Mouse (Mus musculus) liver, embryonic 14.5 days (tissue): ENCODE results near the gene Mrpl30. TPM values are rescaled to one million over a fixed set of nuclear protein-coding genes. Genes with fewer than 3 reads are reported as not detected.

Experiments used
- ATAC-seq: fragments of 200-750 bp; cut with Nextera tagmentation; 2 replicates; pipeline ENCODE4 v1.8.0; 2017; ENCODE audit warnings: moderate number of reproducible peaks, mild to moderate bottlenecking, moderate library complexity; ENCODE audit not compliant: insufficient read depth
- DNase-seq, 3 experiments: peaks; one replicate each; pipeline ENCODE4 v3.0.0-alpha.2; 2012 to 2013; ENCODE audit warnings: low read depth in 3 of 3, low spot score in 3 of 3
- H3K27ac ChIP-seq: fragments of 300-500 bp; sonication (generic); 2 replicates; pipeline ENCODE4 v1.5.1; 2014; ENCODE audit warnings: moderate library complexity, mild to moderate bottlenecking, control low read depth, inconsistent platforms
- H3K27me3 ChIP-seq: fragments of 300-500 bp; sonication (generic); 2 replicates; pipeline ENCODE4 v1.6.1; 2014; ENCODE audit warnings: mild to moderate bottlenecking, low read length, moderate library complexity; ENCODE audit not compliant: control insufficient read depth, insufficient read depth
- H3K36me3 ChIP-seq: fragments of 300-500 bp; sonication (generic); replicated peaks from 2 replicates; pipeline ENCODE4 v1.6.1; 2014; ENCODE audit warnings: low read depth; ENCODE audit not compliant: control insufficient read depth, insufficient read depth
- H3K4me1 ChIP-seq, 2 experiments: fragments of 200-500 bp in 1 of 2; fragments of 300-500 bp in 1 of 2; sonication (generic) in 1 of 2; replicated peaks; 2 replicates each; pipeline ENCODE4 v1.6.1; 2012 to 2014; ENCODE audit warnings: antibody characterized with exemption in 1 of 2, inconsistent platforms in 1 of 2, low read length in 1 of 2; ENCODE audit not compliant: control insufficient read depth in 2 of 2, insufficient read depth in 2 of 2
- H3K4me2 ChIP-seq: fragments of 300-500 bp; sonication (generic); 2 replicates; pipeline ENCODE4 v1.6.1; 2014; ENCODE audit warnings: low read depth, mild to moderate bottlenecking, control low read depth, moderate library complexity
- H3K4me3 ChIP-seq, 2 experiments: fragments of 200-500 bp in 1 of 2; fragments of 300-500 bp in 1 of 2; sonication (generic) in 1 of 2; 2 replicates each; pipeline ENCODE4 v1.5.1; 2012 to 2014; ENCODE audit warnings: low read depth in 2 of 2, low read length in 2 of 2, mild to moderate bottlenecking in 2 of 2, control low read depth in 1 of 2, inconsistent platforms in 1 of 2, moderate library complexity in 1 of 2; ENCODE audit not compliant: insufficient read depth in 1 of 2
- H3K9ac ChIP-seq: fragments of 300-500 bp; sonication (generic); replicated peaks from 2 replicates; pipeline ENCODE4 v1.6.1; 2014; ENCODE audit warnings: mild to moderate bottlenecking, control low read depth, moderate library complexity
- H3K9me3 ChIP-seq: fragments of 300-500 bp; sonication (generic); 2 replicates; pipeline ENCODE4 v1.6.1; 2016; ENCODE audit warnings: low read length, mixed read lengths; ENCODE audit not compliant: control insufficient read depth
- CTCF ChIP-seq: IDR thresholded peaks from 2 replicates; pipeline ENCODE4 v1.5.1; 2016; ENCODE audit warnings: antibody characterized with exemption, low read depth, control low read depth
- EP300 ChIP-seq: IDR thresholded peaks from 2 replicates; pipeline ENCODE4 v1.6.1; 2016; ENCODE audit warnings: antibody characterized with exemption, low read depth
- WGBS: fragments of 180-500 bp; shearing (Covaris S2); extraction: QIAGEN DNeasy Blood & Tissue Kit; methylation state at CpG from one replicate; pipeline ENCODE4 v1.1.7; 2014; ENCODE audit not compliant: insufficient replicate concordance; 5-methylcytosine and 5-hydroxymethylcytosine counted together
- polyA plus RNA-seq, 2 experiments: library from polyadenylated mRNA; depleted of rRNA in 1 of 2; stranded (reverse) in 1 of 2; unstranded in 1 of 2; fragments of >200 nt; fragmentation: Nextera tagmentation in 1 of 2; extraction: Ambion mirVana in 1 of 2; gene quantifications; 2 replicates each; pipeline versions ENCODE4 v1.2.1 to v1.2.3; 2012 to 2014

Mrpl30 gene
- polyA plus RNA-seq, 2 experiments: 72.5 to 200 TPM

DNA sequence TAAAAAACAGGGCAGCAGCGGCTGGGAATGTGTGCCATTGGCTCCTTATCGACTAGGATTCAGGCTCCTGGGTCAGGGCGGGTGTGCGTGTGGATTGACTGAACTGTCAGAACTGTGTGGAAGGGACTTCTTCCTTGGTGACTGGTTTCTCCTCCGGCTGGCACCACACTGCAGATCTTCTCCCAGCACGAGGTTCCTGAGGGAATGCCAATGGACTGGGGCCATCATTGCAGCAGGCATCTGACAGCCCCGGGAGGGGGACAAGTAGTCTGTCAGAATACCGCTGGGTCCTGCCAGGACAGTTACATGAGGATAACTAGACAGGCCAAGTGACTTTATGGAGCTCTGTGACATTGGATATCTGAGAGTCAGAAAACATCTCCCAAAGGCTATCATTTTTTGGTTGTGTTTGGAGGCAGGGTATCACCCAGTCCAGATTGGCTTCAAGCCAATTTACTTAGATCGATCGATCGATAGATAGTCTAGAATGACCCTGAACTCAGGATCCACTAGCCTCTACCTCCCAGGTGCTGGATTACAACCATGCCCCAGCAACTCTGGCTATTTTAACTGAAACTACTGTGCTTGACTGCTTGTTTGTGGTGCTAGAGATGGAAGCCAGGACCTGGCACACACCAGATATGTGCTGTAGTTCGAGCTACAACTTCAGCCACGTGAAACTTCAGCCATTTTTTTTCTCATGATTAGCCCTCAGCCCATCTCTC lies 12.4 kb upstream of the Mrpl30 start:
- no peak for DNase-seq
- H3K4me1 ChIP-seq: peaks cover 4 to 6% of the 10 kb centered on the region in 2 experiments; a peak in 2 of 4 replicates
- no peak overlapping the region for H3K4me3 ChIP-seq
- no peak for TF ChIP-seq CTCF
- TF ChIP-seq EP300: no peak
- no peaks in the 10 kb centered on the region for H3K9me3 ChIP-seq
- no peak overlapping the region for H3K9ac ChIP-seq
- no peak overlapping the region for H3K27ac ChIP-seq
- ATAC-seq: no peak
- H3K27me3 ChIP-seq: no peaks in the 10 kb centered on the region
- peaks cover 25% of the 10 kb centered on the region for H3K36me3 ChIP-seq
- WGBS: 81% methylated on average over 13 of the region's 13 CpGs
- H3K4me2 ChIP-seq: no peak overlapping the region

GRCm38 (mm10) chr1:37883411-37883810 lies 6.9 kb upstream of the Mrpl30 start:
- no peak for TF ChIP-seq EP300
- TF ChIP-seq CTCF: no peak
- H3K36me3 ChIP-seq: peaks cover 19% of the 10 kb centered on the region
- peaks cover 0 to 13% of the 10 kb centered on the region in 2 experiments; a peak in 2 of 4 replicates for H3K4me1 ChIP-seq
- H3K4me2 ChIP-seq: no peak overlapping the region
- no peak for DNase-seq
- no peak for ATAC-seq
- WGBS: 72% methylated on average over 4 of the region's 4 CpGs
- no peaks in the 10 kb centered on the region for H3K27me3 ChIP-seq
- no peaks in the 10 kb centered on the region for H3K9me3 ChIP-seq
- H3K9ac ChIP-seq: no peak overlapping the region
- H3K27ac ChIP-seq: no peak overlapping the region
- H3K4me3 ChIP-seq: no peak overlapping the region

GRCm38 (mm10) chr1:37884451-37884850 lies 5.8 kb upstream of the Mrpl30 start:
- TF ChIP-seq EP300: no peak
- no peak for TF ChIP-seq CTCF
- H3K27ac ChIP-seq: no peak overlapping the region
- peaks cover 3 to 19% of the 10 kb centered on the region in 2 experiments; a peak in 3 of 4 replicates for H3K4me1 ChIP-seq
- WGBS: 42% methylated on average over 4 of the region's 4 CpGs
- H3K4me2 ChIP-seq: no peak overlapping the region
- peak; percentile 57; the same call in 1 of the 2 replicates for ATAC-seq
- no peaks in the 10 kb centered on the region for H3K9me3 ChIP-seq
- peaks cover 10% of the 10 kb centered on the region for H3K36me3 ChIP-seq
- H3K27me3 ChIP-seq: no peaks in the 10 kb centered on the region
- DNase-seq: peak; percentile 81 to 89 (median 82)
- no peak overlapping the region for H3K4me3 ChIP-seq
- H3K9ac ChIP-seq: no peak overlapping the region

DNA sequence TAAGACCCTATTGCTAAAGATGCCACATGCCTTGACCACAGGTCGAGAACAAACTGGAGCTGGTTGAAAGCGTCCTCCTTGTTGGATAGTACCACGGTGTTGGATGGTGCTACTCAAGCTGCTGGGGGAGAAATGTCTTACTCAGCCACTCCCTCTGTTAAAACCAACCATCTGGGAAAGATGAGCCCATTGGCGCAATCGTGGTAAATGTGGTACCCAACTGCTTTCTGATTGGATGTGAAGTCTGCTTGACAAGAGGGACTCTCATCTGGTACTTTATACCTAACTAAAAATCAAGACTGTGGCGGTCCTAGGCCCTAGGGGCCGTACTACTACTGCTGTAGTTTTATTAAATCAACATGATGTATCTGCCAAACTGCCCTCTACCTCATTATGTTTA lies 1.1 kb upstream of the Mrpl30 start:
- Histone ChIP-seq H3K4me3 (peak overlapping the region; percentile 91 to 99), H3K9ac (peak overlapping the region; percentile 85), H3K4me1 (peaks cover 9 to 20% of the 10 kb centered on the region in 2 experiments), H3K9me3 (no peaks in the 10 kb centered on the region), H3K27ac (peak overlapping the region; percentile 82), H3K4me2 (peak overlapping the region; percentile 92), H3K36me3 (no peaks in the 10 kb centered on the region), H3K27me3 (no peaks in the 10 kb centered on the region)
- TF ChIP-seq CTCF (no peak), EP300 (no peak)
- no peak for DNase-seq
- ATAC-seq: no peak
- WGBS: 67% methylated on average over 7 of the region's 7 CpGs

DNA sequence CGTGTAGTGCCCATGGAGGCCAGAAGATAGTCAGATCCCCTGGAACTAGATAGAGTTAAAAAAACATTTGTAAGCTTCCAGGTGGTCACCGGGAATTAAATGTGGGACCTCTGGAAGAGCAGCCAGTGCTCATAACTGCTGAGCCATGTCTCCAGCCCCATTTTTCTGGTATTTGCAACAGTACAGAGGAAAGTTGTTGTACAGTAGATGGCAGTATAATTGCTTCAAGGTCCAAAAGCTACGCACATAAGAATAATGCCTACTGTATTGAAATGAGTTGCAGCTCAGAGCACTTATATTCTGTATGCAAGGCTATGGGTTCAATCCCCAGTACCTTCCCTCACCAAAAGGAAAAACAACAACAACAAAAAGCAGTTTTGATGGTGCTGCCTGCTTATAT lies 1.1 kb downstream of the Mrpl30 start:
- no peaks in the 10 kb centered on the region for H3K9me3 ChIP-seq
- 46% methylated on average over 3 of the region's 3 CpGs for WGBS
- H3K4me2 ChIP-seq: peak overlapping the region; percentile 92
- TF ChIP-seq CTCF (peak; percentile 31; the same call in 1 of the 2 replicates), EP300 (no peak)
- H3K27ac ChIP-seq: no peak overlapping the region
- peaks cover 9 to 13% of the 10 kb centered on the region in 2 experiments for H3K4me1 ChIP-seq
- H3K27me3 ChIP-seq: no peaks in the 10 kb centered on the region
- H3K9ac ChIP-seq: peak overlapping the region; percentile 85
- H3K4me3 ChIP-seq: peak overlapping the region; percentile 40 to 91; a peak in 3 of 4 replicates
- DNase-seq (no peak), ATAC-seq (no peak)
- H3K36me3 ChIP-seq: peaks cover 19% of the 10 kb centered on the region
